Mouse (Mus musculus) hindbrain, embryonic 14.5 days (tissue): ENCODE results near the gene Sema4d. TPM values are rescaled to one million over a fixed set of nuclear protein-coding genes. Genes with fewer than 3 reads are reported as not detected.
"Not testable (repeated sequence)": the region's sequence is repeated elsewhere in the genome, so short reads cannot be mapped to it uniquely, and the experiment has no call there.

Source experiments
- ATAC-seq: fragments of 200-750 bp; cut with Nextera tagmentation; 2 replicates; pipeline ENCODE4 v1.8.0; 2017; ENCODE audit warnings: moderate number of reproducible peaks, mild to moderate bottlenecking, moderate TSS enrichment, moderate library complexity; ENCODE audit not compliant: low FRiP score
- DNase-seq: peaks from one replicate; pipeline ENCODE4 v3.0.0-alpha.2; 2015; ENCODE audit warnings: low spot score
- H3K27ac ChIP-seq: fragments of 300-500 bp; sonication (generic); 2 replicates; pipeline ENCODE4 v1.5.1; 2014; ENCODE audit warnings: mild to moderate bottlenecking, moderate library complexity
- H3K27me3 ChIP-seq: fragments of 300-500 bp; sonication (generic); 2 replicates; pipeline ENCODE4 v1.6.1; 2014; ENCODE audit warnings: mild to moderate bottlenecking, low read length, mixed read lengths; ENCODE audit not compliant: control insufficient read depth, insufficient read depth
- H3K36me3 ChIP-seq: fragments of 300-500 bp; sonication (generic); replicated peaks from 2 replicates; pipeline ENCODE4 v1.6.1; 2014; ENCODE audit not compliant: control insufficient read depth, insufficient read depth
- H3K4me1 ChIP-seq: fragments of 300-500 bp; sonication (generic); replicated peaks from 2 replicates; pipeline ENCODE4 v1.6.1; 2014; ENCODE audit warnings: antibody characterized with exemption, low read length, mixed read lengths; ENCODE audit not compliant: control insufficient read depth, insufficient read depth
- H3K4me2 ChIP-seq: fragments of 300-500 bp; sonication (generic); replicated peaks from 2 replicates; pipeline ENCODE4 v1.6.1; 2014; ENCODE audit warnings: mild to moderate bottlenecking, moderate library complexity
- H3K4me3 ChIP-seq: fragments of 300-500 bp; sonication (generic); replicated peaks from 2 replicates; pipeline ENCODE4 v1.5.1; 2014; ENCODE audit warnings: mild to moderate bottlenecking, low read length
- H3K9ac ChIP-seq: fragments of 300-500 bp; sonication (generic); 2 replicates; pipeline ENCODE4 v1.6.1; 2014
- H3K9me3 ChIP-seq: fragments of 300-500 bp; sonication (generic); 2 replicates; pipeline ENCODE4 v1.6.1; 2016; ENCODE audit warnings: low read length; ENCODE audit not compliant: control insufficient read depth
- WGBS: fragments of 180-500 bp; shearing (Covaris S2); extraction: QIAGEN DNeasy Blood & Tissue Kit; methylation state at CpG from one replicate; pipeline ENCODE4 v1.1.7; 2014; 5-methylcytosine and 5-hydroxymethylcytosine counted together
- polyA plus RNA-seq: library from polyadenylated mRNA; unstranded; fragments of >200 nt; fragmentation: Nextera tagmentation; extraction: Ambion mirVana; gene quantifications from 2 replicates; pipeline ENCODE4 v1.2.1, GENCODE M21; 2014

The Sema4d gene
- polyA plus RNA-seq, 1 experiment from 2014 or later = 16.2 TPM

DNA sequence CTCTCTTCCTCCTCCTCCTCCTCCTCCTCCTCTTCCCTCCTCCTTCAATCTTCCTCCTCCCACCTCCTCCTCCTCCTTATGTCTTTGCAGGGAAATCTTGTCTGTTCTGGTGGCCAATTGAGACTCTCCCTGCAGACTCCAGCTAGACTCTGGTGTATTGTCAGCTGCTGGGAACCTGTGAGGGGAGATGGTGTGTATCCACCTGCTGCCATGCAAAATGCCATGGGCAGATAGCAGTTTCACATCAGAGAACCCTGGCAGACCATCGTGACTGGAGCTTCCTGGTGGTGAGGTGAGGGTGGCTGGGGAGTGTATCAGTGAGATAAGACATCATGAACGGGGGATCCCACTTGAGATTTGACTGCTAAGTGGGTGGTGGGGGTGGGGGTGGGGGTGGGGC is 41.0 kb upstream of the Sema4d start:
- no peak overlapping the region for H3K27ac ChIP-seq
- H3K4me2 ChIP-seq = no peak overlapping the region
- H3K27me3 ChIP-seq = peaks cover 25% of the 10 kb centered on the region
- no peak overlapping the region for H3K9ac ChIP-seq
- H3K9me3 ChIP-seq = no peaks in the 10 kb centered on the region
- no peaks in the 10 kb centered on the region for H3K4me1 ChIP-seq
- 75% methylated on average over 2 of the region's 2 CpGs for WGBS
- H3K36me3 ChIP-seq = no peaks in the 10 kb centered on the region
- ATAC-seq (no peak), DNase-seq (no peak)
- no peak overlapping the region for H3K4me3 ChIP-seq

DNA sequence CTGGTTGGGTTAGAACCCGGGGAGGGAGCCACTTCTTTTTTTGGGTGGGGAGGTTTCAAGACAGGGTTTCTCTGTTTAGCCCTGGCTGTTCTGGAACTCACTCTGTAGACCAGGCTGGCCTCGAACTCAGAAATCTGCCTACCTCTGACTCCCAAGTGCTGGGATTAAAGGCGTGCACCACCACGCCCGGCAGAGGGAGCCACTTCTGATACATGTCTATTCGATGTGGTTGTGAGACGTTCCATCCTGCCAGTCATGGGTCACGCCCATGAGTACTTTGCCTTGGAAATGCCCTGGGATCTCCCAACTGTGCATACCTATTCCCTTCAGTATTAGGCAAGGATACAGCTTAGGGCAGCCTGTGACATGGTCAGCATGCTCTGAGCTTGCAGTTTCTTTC is 40.5 kb upstream of the Sema4d start:
- H3K36me3 ChIP-seq, H3K9ac ChIP-seq, H3K4me2 ChIP-seq, H3K4me1 ChIP-seq, H3K9me3 ChIP-seq, DNase-seq, H3K4me3 ChIP-seq, ATAC-seq, H3K27ac ChIP-seq: not testable (repeated sequence)
- 69% methylated on average over 8 of the region's 8 CpGs for WGBS
- peaks cover 20% of the 10 kb centered on the region for H3K27me3 ChIP-seq

DNA sequence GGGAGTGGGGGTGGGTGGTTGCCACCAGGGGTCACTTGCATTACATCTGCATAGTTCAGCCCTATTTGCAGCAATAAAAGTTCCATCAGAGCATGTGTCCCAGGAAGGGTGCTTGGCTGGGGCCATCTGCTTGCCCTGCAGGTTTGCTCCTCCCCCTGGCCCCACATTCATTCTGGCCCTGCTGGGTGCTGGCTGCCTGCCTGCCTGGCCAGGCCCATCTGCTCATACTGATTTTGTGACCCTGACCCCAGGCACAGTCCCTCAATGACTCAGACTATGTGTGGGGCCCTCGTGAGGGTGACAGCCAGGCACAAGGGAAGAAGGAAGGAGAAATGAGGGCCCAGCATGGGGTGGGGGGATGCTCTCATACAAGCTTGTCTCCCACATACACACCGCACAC is 40.1 kb upstream of the Sema4d start:
- Histone ChIP-seq H3K9me3 (no peaks in the 10 kb centered on the region), H3K9ac (no peak overlapping the region), H3K27ac (no peak overlapping the region), H3K4me3 (no peak overlapping the region), H3K4me2 (no peak overlapping the region), H3K4me1 (no peaks in the 10 kb centered on the region), H3K27me3 (peaks cover 16% of the 10 kb centered on the region), H3K36me3 (no peaks in the 10 kb centered on the region)
- DNase-seq (no peak), ATAC-seq (no peak; the same call in 1 of the 2 replicates)
- WGBS = 41% methylated on average over 2 of the region's 2 CpGs

DNA sequence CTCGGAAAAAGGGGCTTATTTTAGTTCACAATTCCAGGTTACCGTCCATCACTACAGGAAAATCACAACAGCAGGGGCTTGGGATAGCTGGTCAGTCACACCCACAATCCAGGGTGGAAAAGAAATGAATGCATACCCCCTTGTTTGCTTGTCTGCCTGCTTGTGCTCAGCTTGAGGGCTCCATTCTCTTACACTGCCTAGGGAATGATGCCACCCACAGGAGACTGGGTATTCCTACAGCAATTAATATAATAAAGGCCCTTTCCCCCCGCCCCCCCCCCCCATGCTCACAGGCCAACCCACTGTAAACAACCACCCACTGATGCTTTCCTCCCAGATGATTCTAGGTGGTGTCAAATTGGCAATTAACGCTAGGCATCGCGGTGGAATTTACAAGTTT is 38.9 kb upstream of the Sema4d start:
- WGBS = 82% methylated on average over 6 of the region's 6 CpGs
- no peak for DNase-seq
- H3K27ac ChIP-seq = no peak overlapping the region
- no peak for ATAC-seq
- H3K4me3 ChIP-seq = no peak overlapping the region
- H3K27me3 ChIP-seq = peaks cover 5% of the 10 kb centered on the region; the same call in 1 of the 2 replicates
- no peaks in the 10 kb centered on the region for H3K9me3 ChIP-seq
- H3K36me3 ChIP-seq = no peaks in the 10 kb centered on the region
- no peak overlapping the region for H3K9ac ChIP-seq
- H3K4me2 ChIP-seq = no peak overlapping the region
- H3K4me1 ChIP-seq = no peaks in the 10 kb centered on the region

DNA sequence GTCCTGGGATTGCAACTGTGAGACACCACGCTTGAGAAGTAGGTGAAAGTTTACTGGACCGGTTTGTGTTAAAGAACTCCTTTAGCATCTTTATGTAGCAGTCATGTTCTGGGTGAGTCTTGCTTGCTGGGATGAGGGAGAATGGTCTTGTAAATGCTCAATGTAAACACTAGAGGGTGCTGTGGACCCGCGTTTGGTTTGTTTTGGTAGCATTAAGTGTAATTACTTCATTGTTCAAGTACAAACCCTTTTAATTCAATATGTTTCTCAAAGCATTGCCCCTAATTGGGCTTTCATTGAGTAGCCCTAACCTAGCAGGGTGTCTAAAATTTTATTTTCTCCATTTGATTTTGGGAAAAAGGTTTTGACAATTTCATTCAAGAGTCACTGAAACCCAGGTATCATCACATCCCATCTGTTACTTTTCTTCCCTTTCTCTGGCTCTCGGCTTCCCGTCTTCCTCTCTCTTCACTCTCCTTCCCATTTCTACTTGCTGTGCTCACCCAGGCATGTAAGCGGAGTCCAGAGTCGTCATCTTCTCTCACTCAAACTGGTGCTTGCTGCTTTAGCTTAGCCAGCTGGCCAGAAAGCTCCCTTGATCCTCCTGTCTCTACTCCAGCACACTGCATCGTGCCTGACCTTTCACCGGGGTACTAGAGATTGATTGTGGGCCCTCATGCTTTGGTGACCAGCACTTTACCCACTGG is 37.4 kb upstream of the Sema4d start:
- DNase-seq (peak; percentile 84), ATAC-seq (no peak)
- 30% methylated on average over 10 of the region's 10 CpGs for WGBS
- no peak overlapping the region for H3K4me3 ChIP-seq
- no peaks in the 10 kb centered on the region for H3K4me1 ChIP-seq
- H3K9me3 ChIP-seq = no peaks in the 10 kb centered on the region
- no peak overlapping the region for H3K4me2 ChIP-seq
- H3K27me3 ChIP-seq = peaks cover 3% of the 10 kb centered on the region; the same call in 1 of the 2 replicates
- H3K36me3 ChIP-seq = no peaks in the 10 kb centered on the region
- H3K27ac ChIP-seq = no peak overlapping the region
- no peak overlapping the region for H3K9ac ChIP-seq

DNA sequence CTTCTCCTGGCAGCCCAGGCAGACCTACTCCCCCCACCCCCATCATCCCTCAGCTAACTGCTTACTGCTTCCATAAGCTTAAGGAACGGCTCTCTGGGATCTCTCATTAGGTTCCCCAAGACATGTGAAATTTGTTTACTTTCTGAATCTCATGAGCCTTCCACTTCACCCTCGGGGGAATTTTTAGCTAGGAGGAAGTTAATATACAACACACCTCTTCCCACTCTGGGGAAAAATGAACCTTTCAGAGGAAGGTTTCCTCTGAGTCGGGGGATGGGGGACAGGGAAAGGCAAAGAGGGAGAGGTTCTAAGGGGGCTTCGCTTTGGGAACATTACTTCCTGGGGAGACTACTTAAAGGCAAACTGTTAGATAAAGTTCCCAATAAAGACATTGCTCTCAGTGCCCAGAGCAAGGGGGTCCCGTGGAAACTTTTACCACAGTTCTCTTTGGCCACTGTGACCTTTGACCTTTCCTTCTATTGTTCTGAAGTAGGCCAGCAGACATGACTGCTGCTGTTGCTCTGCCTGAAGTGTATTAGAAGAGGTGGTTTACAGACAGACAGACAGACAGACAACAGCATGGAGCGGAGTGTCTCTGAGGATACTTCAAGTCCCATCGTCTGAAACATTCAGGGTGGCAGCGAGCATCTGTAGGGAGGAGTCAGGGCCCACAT is 30.4 kb upstream of the Sema4d start:
- Histone ChIP-seq H3K27ac (no peak overlapping the region), H3K27me3 (no peaks in the 10 kb centered on the region), H3K36me3 (no peaks in the 10 kb centered on the region), H3K4me3 (no peak overlapping the region), H3K9me3 (no peaks in the 10 kb centered on the region), H3K4me1 (no peaks in the 10 kb centered on the region), H3K9ac (no peak overlapping the region), H3K4me2 (no peak overlapping the region)
- no peak for DNase-seq
- ATAC-seq = no peak
- 43% methylated on average over 8 of the region's 8 CpGs for WGBS

DNA sequence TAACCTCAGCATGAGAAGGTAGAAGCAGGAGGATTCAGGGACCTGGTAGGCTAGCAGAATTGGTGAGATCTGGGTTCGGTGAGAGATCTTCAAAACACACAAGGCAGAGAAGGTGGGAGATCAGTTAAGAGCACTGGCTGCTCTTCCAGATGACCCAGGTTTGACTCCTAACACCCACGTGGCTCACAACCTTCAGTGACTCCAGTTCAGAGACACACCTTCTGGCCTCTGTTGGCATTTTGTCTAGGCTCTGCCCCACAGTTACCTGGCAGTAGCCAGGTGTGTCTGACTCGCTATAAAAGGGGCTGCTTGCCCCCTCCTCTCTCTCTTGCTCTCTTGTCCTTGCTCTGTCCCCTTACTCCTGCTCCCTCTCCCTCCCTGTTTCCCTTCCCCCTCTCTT is 28.4 kb upstream of the Sema4d start:
- 71% methylated on average over 3 of the region's 3 CpGs for WGBS

DNA sequence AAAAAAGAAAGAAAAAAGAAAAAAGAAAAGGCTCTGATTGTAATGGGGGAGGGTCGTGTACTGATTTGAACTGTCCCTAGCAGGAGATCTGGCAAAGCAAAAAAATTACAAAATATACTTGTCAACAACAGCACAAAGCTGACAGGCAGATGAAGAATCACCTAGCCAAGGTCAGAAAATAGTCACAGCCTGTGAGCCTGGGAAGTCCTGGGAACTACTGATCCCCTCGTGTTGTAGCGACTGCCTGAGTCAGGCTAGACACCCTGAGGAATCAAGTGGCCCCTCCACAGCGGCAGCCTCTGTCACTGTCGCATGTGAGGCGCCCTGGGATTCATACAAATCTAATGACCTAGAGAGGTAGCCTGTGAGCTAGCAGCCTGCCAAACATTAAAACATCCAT is 25.8 kb upstream of the Sema4d start:
- Histone ChIP-seq H3K27ac (no peak overlapping the region), H3K4me1 (no peaks in the 10 kb centered on the region), H3K4me3 (no peak overlapping the region), H3K9me3 (no peaks in the 10 kb centered on the region), H3K9ac (no peak overlapping the region), H3K27me3 (no peaks in the 10 kb centered on the region), H3K4me2 (no peak overlapping the region), H3K36me3 (no peaks in the 10 kb centered on the region)
- ATAC-seq (no peak), DNase-seq (no peak)
- WGBS = 71% methylated on average over 6 of the region's 6 CpGs

More for the DNA sequence above, 28.4 kb upstream of the Sema4d start:
- Histone ChIP-seq H3K36me3 (no peaks in the 10 kb centered on the region), H3K27ac (no peak overlapping the region), H3K4me1 (no peaks in the 10 kb centered on the region), H3K27me3 (no peaks in the 10 kb centered on the region), H3K9ac (no peak overlapping the region), H3K4me3 (no peak overlapping the region), H3K4me2 (no peak overlapping the region), H3K9me3 (no peaks in the 10 kb centered on the region)
- no peak for DNase-seq
- no peak for ATAC-seq

DNA sequence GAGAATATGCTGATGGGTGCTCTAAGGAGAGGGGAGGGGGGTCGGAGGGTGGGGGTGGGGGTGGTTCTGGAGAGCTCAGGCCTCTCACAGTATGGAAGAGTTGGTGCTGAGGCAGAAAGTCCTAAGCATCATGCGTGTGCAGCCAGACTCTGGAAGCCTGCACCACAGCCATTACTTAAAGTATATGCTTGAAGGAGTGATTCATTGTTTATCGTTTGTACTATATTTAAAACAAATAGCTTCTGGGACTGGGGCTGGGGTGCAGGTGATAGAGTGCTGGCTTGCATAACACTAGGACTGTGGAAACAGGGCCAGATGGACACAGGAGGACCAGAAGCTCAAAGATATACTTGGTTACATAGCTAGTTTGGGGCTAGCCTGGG is 25.4 kb upstream of the Sema4d start:
- H3K27me3 ChIP-seq = no peaks in the 10 kb centered on the region
- H3K27ac ChIP-seq = no peak overlapping the region
- no peak overlapping the region for H3K4me2 ChIP-seq
- H3K36me3 ChIP-seq = no peaks in the 10 kb centered on the region
- DNase-seq (no peak), ATAC-seq (no peak)
- 72% methylated on average over 3 of the region's 3 CpGs for WGBS
- H3K4me3 ChIP-seq = no peak overlapping the region
- peaks cover 2% of the 10 kb centered on the region for H3K4me1 ChIP-seq
- H3K9me3 ChIP-seq = no peaks in the 10 kb centered on the region
- no peak overlapping the region for H3K9ac ChIP-seq
